Mouse (Mus musculus) limb, embryonic 11.5 days (tissue): Measurements from ENCODE around the gene Slx4. TPM values are rescaled to one million over a fixed set of nuclear protein-coding genes. Genes with fewer than 3 reads are reported as not detected.

Source experiments
- ATAC-seq: fragments of 200-750 bp; cut with Nextera tagmentation; 2 replicates; pipeline ENCODE4 v1.8.0; 2017; ENCODE audit warnings: low read depth; ENCODE audit not compliant: insufficient number of reproducible peaks, low FRiP score, low TSS enrichment
- DNase-seq: peaks from one replicate; pipeline ENCODE4 v3.0.0-alpha.2; 2015; ENCODE audit warnings: low spot score
- H3K27ac ChIP-seq: fragments of 300-500 bp; sonication (generic); replicated peaks from 2 replicates; pipeline ENCODE4 v1.5.1; 2014; ENCODE audit warnings: low read depth, mild to moderate bottlenecking, low read length
- H3K27me3 ChIP-seq: fragments of 300-500 bp; sonication (generic); 2 replicates; pipeline ENCODE4 v1.6.1; 2014; ENCODE audit warnings: mild to moderate bottlenecking, low read length, mixed read lengths; ENCODE audit not compliant: control insufficient read depth, insufficient read depth
- H3K36me3 ChIP-seq: fragments of 300-500 bp; sonication (generic); 2 replicates; pipeline ENCODE4 v1.6.1; 2014; ENCODE audit warnings: mild to moderate bottlenecking, low read length, moderate library complexity, mixed read lengths; ENCODE audit not compliant: control insufficient read depth, insufficient read depth
- H3K4me1 ChIP-seq: fragments of 300-500 bp; sonication (generic); 2 replicates; pipeline ENCODE4 v1.6.1; 2014; ENCODE audit warnings: low read length, mixed read lengths; ENCODE audit not compliant: control insufficient read depth, insufficient read depth
- H3K4me2 ChIP-seq: fragments of 300-500 bp; sonication (generic); 2 replicates; pipeline ENCODE4 v1.6.1; 2014; ENCODE audit warnings: low read depth, mild to moderate bottlenecking, moderate library complexity; ENCODE audit not compliant: severe bottlenecking
- H3K4me3 ChIP-seq: fragments of 300-500 bp; sonication (generic); 2 replicates; pipeline ENCODE4 v1.5.1; 2014; ENCODE audit warnings: low read depth, low read length
- H3K9ac ChIP-seq: fragments of 300-500 bp; sonication (generic); 2 replicates; pipeline ENCODE4 v1.6.1; 2014; ENCODE audit warnings: mild to moderate bottlenecking, low read length
- H3K9me3 ChIP-seq: fragments of 300-500 bp; sonication (generic); 2 replicates; pipeline ENCODE4 v1.6.1; 2016; ENCODE audit warnings: low read length; ENCODE audit not compliant: control insufficient read depth
- WGBS: fragments of 180-500 bp; shearing (Covaris S2); extraction: QIAGEN DNeasy Blood & Tissue Kit; methylation state at CpG from one replicate; pipeline ENCODE4 v1.1.7; 2014; 5-methylcytosine and 5-hydroxymethylcytosine counted together
- polyA plus RNA-seq: library from polyadenylated mRNA; unstranded; fragments of >200 nt; fragmentation: Nextera tagmentation; extraction: Ambion mirVana; gene quantifications from 2 replicates; pipeline ENCODE4 v1.2.1, GENCODE M21; 2014

Slx4 gene
- polyA plus RNA-seq, 1 experiment from 2014 or later, result 29.7 TPM

DNA sequence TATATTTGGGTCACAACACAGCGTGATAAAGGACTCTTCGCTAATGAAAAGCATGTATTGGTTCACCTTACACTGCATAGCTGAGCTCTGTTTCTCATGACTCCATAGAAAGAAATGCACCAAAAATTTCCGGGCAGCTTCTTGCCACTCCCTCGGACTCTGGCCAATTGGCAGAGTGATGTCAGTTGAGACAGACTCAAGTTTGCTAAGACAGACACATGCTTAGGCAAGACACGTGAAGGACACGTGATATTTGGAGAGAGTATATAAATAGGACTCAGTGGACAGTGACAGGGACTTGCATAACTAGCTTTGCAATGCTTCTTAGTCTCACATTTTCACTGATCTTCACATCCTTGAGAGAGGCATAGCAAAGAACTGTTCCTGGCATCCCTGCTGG lies 47.2 kb downstream of the Slx4 start:
- no peak for ATAC-seq
- H3K4me1 ChIP-seq, result no peaks in the 10 kb centered on the region
- DNase-seq, result no peak
- no peaks in the 10 kb centered on the region for H3K27me3 ChIP-seq
- no peaks in the 10 kb centered on the region for H3K9me3 ChIP-seq
- no peak overlapping the region for H3K9ac ChIP-seq
- no peak overlapping the region for H3K27ac ChIP-seq
- no peak overlapping the region for H3K4me2 ChIP-seq
- no peak overlapping the region for H3K4me3 ChIP-seq
- H3K36me3 ChIP-seq, result no peaks in the 10 kb centered on the region
- WGBS, result 81% methylated on average over 6 of the region's 6 CpGs

DNA sequence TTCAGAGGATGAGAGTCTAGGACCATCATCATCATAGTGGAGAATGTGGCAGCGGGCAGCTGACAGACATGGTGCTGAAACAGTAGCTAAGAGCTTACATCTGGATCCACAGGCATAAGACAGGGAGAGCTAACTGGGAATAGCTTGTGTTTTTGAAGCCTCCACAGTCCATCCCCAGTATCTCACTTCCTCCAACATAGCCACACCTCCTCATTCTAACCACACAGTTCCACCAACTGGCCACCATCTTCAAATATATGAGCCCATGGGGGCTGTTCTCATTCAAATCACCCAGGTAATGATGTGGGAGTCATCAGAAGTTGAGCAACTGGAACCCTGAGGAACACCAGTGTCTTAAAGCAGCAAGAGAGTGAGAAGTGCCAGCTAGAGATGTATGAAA lies 52.4 kb downstream of the Slx4 start:
- Histone ChIP-seq H3K4me2 (no peak overlapping the region), H3K9ac (no peak overlapping the region), H3K9me3 (no peaks in the 10 kb centered on the region), H3K36me3 (no peaks in the 10 kb centered on the region), H3K4me3 (no peak overlapping the region), H3K4me1 (no peaks in the 10 kb centered on the region), H3K27ac (no peak overlapping the region), H3K27me3 (no peaks in the 10 kb centered on the region)
- 78% methylated on average over 1 of the region's 1 CpGs for WGBS
- ATAC-seq, result no peak
- no peak for DNase-seq

DNA sequence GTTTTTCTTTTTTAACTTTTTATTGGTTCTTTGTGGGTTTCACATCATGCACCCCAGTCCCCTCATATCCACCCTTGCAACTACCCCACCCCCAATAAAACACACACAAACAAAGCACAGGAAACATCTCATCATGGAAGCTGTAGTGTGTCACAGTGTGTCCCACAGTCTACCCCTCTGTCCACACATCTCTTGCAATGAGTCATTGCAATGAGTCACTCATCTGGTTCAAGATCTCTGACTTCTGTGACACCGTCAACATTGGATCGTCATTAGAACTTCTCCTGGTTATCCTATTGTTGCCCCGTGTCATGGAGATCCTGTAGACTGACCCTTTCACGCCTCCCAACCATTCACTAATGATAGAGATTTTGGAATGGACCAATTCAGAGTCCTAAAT lies 68.9 kb downstream of the Slx4 start:
- 0 out of 2 replicates have a peak, but pooled peaks cover 4% of the 10 kb centered on the region for H3K36me3 ChIP-seq
- no peak for ATAC-seq
- no peak for DNase-seq
- H3K4me3 ChIP-seq, result no peak overlapping the region
- WGBS, result 87% methylated on average over 4 of the region's 4 CpGs
- no peak overlapping the region for H3K9ac ChIP-seq
- H3K9me3 ChIP-seq, result no peaks in the 10 kb centered on the region
- H3K4me1 ChIP-seq, result no peaks in the 10 kb centered on the region
- no peak overlapping the region for H3K27ac ChIP-seq
- no peak overlapping the region for H3K4me2 ChIP-seq
- H3K27me3 ChIP-seq, result no peaks in the 10 kb centered on the region

DNA sequence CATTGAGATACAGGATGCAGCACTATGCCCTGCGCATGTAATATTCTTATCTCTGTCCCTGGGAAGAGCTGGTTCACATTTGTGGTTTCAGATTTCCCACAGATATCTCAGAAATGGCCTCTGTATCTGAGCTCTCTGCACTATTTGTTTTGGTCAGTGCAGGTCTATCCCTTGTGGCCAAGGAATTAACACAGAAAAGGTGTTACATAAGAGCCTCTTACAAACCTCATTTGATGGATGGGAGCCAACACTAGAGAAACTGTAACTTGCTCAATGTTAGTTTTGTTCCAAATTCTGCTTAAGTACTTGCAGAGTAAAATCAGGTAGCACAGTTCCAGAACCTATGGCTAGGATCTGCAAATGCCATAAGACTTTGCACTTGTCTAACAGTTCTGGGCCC lies 69.5 kb downstream of the Slx4 start:
- no peak overlapping the region for H3K9ac ChIP-seq
- no peaks in the 10 kb centered on the region for H3K27me3 ChIP-seq
- 95% methylated on average over 1 of the region's 1 CpGs for WGBS
- H3K36me3 ChIP-seq, result 0 out of 2 replicates have a peak, but pooled peaks cover 4% of the 10 kb centered on the region
- no peak overlapping the region for H3K4me2 ChIP-seq
- no peak overlapping the region for H3K27ac ChIP-seq
- H3K9me3 ChIP-seq, result no peaks in the 10 kb centered on the region
- ATAC-seq (no peak), DNase-seq (no peak)
- no peak overlapping the region for H3K4me3 ChIP-seq
- H3K4me1 ChIP-seq, result no peaks in the 10 kb centered on the region

DNA sequence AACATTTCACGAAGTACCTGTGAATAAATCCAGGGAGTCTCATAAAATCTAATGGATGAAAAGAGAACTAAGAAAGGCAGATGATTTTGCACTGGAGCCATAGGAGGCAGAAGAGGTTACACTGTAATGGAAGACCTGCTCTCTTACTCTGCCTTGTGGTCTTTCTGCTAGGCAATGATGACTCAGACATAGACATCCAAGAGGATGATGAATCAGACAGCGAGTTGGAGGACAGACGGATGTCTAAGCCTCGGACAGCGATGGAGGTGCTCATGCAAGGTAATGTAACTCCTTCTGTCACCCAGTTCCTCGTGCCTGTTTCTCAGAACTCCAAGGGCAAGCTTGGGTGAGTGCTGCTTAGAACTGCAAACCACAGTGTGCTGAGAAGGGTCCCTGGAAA lies 70.0 kb downstream of the Slx4 start:
- Histone ChIP-seq H3K9me3 (no peaks in the 10 kb centered on the region), H3K36me3 (0 out of 2 replicates have a peak, but pooled peaks cover 5% of the 10 kb centered on the region)
- WGBS, result 90% methylated on average over 6 of the region's 6 CpGs

DNA sequence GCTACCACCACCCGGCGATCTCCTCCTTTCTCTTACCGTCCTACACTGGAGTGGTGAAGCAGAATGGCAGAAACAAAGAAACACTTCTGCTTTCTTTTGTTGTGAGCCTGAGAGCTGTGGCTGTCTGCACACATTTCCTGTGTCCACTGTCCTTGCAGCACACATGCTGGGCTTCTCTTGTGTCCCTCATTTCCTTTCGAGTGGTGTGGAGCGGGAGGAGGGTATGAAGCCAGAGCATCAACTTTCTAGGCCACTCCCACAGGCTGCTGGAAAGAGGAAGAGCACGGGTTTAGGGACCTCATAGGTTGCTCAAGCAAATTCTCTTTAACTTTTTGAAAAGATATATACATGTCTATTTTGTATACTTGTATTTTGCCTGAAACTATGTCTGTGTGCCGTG lies 74.4 kb downstream of the Slx4 start:
- Histone ChIP-seq H3K9me3 (no peaks in the 10 kb centered on the region), H3K36me3 (peaks cover 6% of the 10 kb centered on the region; the same call in 1 of the 2 replicates), H3K27ac (no peak overlapping the region), H3K9ac (no peak overlapping the region), H3K4me3 (no peak overlapping the region), H3K4me2 (no peak overlapping the region), H3K4me1 (no peaks in the 10 kb centered on the region), H3K27me3 (no peaks in the 10 kb centered on the region)
- DNase-seq (no peak), ATAC-seq (no peak)
- WGBS, result 85% methylated on average over 7 of the region's 7 CpGs

More for the DNA sequence above, 70.0 kb downstream of the Slx4 start:
- DNase-seq (no peak), ATAC-seq (no peak)
- Histone ChIP-seq H3K4me3 (no peak overlapping the region), H3K4me2 (no peak overlapping the region), H3K27me3 (no peaks in the 10 kb centered on the region), H3K4me1 (no peaks in the 10 kb centered on the region), H3K27ac (no peak overlapping the region), H3K9ac (no peak overlapping the region)

Other genes starting within 250 kb of the Slx4 start
- gene Olfr15, start 172.9 kb downstream of the Slx4 start, polyA plus RNA-seq, result not detected in 2 replicates
- gene Zfp174, start 156.5 kb downstream of the Slx4 start, polyA plus RNA-seq, result 1.1 and 1.4 TPM in 2 replicates
- 54.6 and 60.1 TPM in 2 replicates for gene Naa60, start 131.4 kb downstream of the Slx4 start, polyA plus RNA-seq
- gene Zfp597, start 119.2 kb downstream of the Slx4 start, polyA plus RNA-seq, result 4.5 and 6.1 TPM in 2 replicates
- 1.8 and 3.7 TPM in 2 replicates for gene Gm20695, start 119.1 kb downstream of the Slx4 start, polyA plus RNA-seq
- 4.1 and 5.1 TPM in 2 replicates for gene 1700037C18Rik, start 95.1 kb downstream of the Slx4 start, polyA plus RNA-seq
- 22.4 and 24.8 TPM in 2 replicates for gene Cluap1, start 95.0 kb downstream of the Slx4 start, polyA plus RNA-seq
- gene Nlrc3, start 27.1 kb downstream of the Slx4 start, polyA plus RNA-seq, result 0.57 and 0.65 TPM in 2 replicates
- 4.1 and 6.0 TPM in 2 replicates for gene Dnase1, start 33.2 kb upstream of the Slx4 start, polyA plus RNA-seq
- 100 and 101 TPM in 2 replicates for gene Trap1, start 74.1 kb upstream of the Slx4 start, polyA plus RNA-seq
- 42.4 and 43.5 TPM in 2 replicates for gene Crebbp, start 210.2 kb upstream of the Slx4 start, polyA plus RNA-seq